Mouse (Mus musculus): Measurements from ENCODE around the gene Atp8b4. TPM values are rescaled to one million over a fixed set of nuclear protein-coding genes. Genes with fewer than 3 reads are reported as not detected.
"Not testable (repeated sequence)": the region's sequence is repeated elsewhere in the genome, so short reads cannot be mapped to it uniquely, and the experiment has no call there.

Gene Atp8b4
- polyA plus RNA-seq, 1 experiment from 2014 or later = 0.03 TPM

DNA sequence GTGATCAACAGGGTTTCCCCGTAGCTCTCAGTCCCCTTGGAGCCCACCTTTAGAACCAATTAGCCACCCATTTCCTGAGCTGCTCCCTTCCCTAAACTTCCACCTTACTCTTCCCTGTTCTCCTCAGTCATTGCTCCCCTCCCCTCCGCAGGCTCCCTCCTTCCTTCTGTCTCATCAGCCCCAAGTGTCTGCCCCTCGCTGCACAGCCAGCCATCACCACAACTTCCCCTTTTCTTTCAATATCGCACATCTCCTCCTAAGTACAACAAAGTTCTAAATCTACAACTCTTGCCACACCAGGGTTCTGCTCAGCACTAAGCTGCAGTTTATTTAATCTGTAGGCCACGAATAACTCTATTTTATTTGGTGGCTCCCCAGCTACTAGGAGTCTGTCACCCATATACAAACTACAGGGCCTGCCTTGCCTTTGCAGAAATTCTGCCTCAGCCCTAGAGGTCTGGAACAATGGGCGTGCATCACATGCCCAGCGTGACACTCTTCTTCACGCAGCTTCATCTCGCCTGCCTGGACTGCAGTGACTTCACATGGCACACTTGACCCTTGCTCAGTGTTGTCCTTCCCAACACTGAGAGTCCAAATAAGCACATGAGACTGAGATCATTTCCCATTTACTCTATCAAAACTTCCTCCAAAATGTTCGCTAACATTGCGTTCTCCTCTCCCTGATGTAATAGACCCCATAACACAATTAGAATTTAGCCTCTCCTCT lies 24.6 kb downstream of the Atp8b4 start:
- DNase-seq (ENCODE audit: low read depth, low spot score) (no peak), ATAC-seq (no peak)
- CTCF ChIA-PET = no interaction called here
- POLR2A ChIA-PET = interaction anchor here (0.5 kb wide), 1 partner anchor 184 kb away, joined by 3 read pairs; no protein-coding TSS in a partner anchor
- H3K27me3 ChIP-seq = peaks cover 30% of the 10 kb centered on the region
- TF ChIP-seq CTCF (IDR thresholded peaks at IDR 0.05) = no peak
- in situ Hi-C loops (cut with MboI; ENCODE audit: low pct_unique_long_range_greater_than_20kb) = no loop called here

DNA sequence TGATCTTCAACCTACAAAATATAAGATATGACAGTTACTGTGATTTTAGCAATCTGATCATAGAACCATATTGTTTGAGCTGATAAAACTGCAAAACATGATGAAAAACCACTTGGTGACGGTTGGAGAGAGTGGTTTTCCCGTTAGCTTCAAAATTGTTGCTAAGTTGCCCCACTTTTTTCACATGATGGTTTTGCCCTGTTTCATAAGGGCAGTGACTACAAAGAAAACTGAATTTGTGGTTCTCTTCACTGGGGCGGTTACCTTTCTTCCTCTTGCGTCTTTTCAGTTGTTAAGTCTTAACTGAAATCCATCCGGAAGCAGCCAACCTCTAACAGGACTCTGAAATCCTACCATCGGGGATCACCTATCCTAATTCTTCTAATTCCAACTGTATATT lies 26.5 kb downstream of the Atp8b4 start:
- ChIA-PET POLR2A (no interaction called here), CTCF (interaction anchor here (1.3 kb wide), 1 partner anchor 15 kb away, joined by 3 read pairs; no protein-coding TSS in a partner anchor)
- ATAC-seq (no peak), DNase-seq (ENCODE audit: low read depth, low spot score) (no peak)
- no peak for TF ChIP-seq CTCF (IDR thresholded peaks at IDR 0.05)
- H3K27me3 ChIP-seq = peaks cover 35% of the 10 kb centered on the region
- in situ Hi-C loops (cut with MboI; ENCODE audit: low pct_unique_long_range_greater_than_20kb) = no loop called here

DNA sequence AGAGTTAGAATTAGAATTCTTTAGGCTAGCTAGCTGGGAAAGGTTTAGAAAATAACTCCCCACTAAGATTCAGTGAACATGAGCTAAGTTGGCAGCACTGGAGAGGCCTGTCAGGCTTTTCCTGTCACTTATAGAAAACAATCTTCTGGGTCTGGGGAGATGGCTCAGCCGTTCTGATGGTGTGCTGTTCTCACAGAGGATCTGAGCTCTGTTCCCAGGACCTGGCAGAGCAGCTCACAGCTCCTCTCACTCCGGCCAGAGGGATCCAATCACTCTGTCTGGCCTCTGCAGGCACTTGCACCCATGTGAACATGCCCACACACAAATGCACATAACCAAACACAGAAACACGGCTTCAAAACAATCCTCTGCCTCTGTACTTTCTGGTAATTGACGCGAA lies 27.6 kb downstream of the Atp8b4 start:
- POLR2A ChIA-PET = interaction anchor here (0.6 to 1.2 kb wide), 2 partner anchors 9 to 10 kb away, joined by 4 read pairs; no protein-coding TSS in a partner anchor
- DNase-seq (ENCODE audit: low read depth, low spot score) (no peak), ATAC-seq (no peak)
- CTCF ChIA-PET = interaction anchor here (0.9 to 1.3 kb wide), 3 partner anchors 16 to 49 kb away, joined by 3 read pairs; no protein-coding TSS in a partner anchor
- peaks cover 35% of the 10 kb centered on the region for H3K27me3 ChIP-seq
- TF ChIP-seq CTCF (IDR thresholded peaks at IDR 0.05) = no peak
- in situ Hi-C loops (cut with MboI; ENCODE audit: low pct_unique_long_range_greater_than_20kb) = no loop called here

DNA sequence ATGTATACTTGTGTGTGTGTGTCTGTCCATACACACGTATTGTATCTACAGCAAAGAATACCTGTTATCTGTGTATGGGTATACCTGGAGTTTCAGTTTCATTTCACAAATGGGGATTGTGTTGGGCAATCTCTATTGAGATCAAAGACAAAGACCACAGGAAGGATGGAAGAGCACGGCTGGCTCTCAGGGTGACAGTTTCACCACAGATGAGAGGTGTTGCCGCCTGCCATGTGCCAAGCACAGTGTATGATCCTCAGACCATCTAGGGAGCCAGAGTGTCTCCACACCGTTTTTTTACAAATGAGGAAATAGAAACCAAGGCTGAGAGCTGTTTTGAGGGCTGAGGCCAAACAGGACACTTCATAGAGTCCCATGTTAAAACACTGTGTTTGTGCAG lies 32.7 kb downstream of the Atp8b4 start:
- CTCF ChIA-PET = interaction anchor here (1.2 kb wide), 1 partner anchor 16 kb away, joined by 3 read pairs; no protein-coding TSS in a partner anchor
- in situ Hi-C loops (cut with MboI; ENCODE audit: low pct_unique_long_range_greater_than_20kb) = no loop called here
- POLR2A ChIA-PET = no interaction called here
- ATAC-seq (no peak), DNase-seq (ENCODE audit: low read depth, low spot score) (no peak)
- TF ChIP-seq CTCF (IDR thresholded peaks at IDR 0.05) = no peak
- H3K27me3 ChIP-seq = peaks cover 28% of the 10 kb centered on the region

DNA sequence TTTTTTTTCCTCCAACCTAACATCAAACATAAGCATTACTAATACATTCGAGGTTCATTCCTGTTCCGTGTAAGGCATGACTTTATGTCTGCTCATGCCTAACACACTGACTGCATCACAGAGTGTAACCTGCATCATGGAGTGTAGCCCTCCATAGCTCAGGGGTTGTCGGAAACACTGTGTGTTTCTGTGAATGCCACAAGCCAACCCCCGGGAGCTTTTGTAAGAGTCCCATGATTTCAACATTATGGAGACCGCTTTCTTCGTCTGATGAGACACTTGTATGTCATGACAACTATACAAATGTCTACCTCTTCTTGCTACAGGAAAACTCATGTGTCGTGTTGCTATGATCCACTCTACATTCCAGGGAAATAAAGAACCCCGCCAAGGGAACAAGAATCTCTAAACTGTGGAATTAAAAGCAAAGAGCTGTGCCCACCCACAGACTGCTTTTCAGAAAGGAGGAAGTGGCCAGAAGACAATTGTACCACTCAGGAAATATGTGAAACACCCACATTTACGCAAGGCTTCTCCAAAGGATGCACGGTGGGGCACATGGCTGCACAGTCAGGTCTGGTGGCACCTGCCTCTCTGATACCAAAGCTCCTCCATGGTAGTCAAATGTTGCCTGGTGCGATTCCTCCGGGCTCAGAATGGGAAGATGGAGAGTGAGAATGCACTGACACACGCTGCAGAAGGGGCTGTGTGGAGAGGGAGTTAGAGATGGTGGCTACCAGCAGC lies 33.9 kb downstream of the Atp8b4 start:
- ATAC-seq (no peak), DNase-seq (ENCODE audit: low read depth, low spot score) (no peak)
- ChIA-PET POLR2A (interaction anchor here (0.6 kb wide), 1 partner anchor 30 kb away, joined by 3 read pairs; no protein-coding TSS in a partner anchor), CTCF (interaction anchor here (1.2 to 1.4 kb wide), 2 partner anchors 15 to 23 kb away, joined by 3 read pairs; no protein-coding TSS in a partner anchor)
- TF ChIP-seq CTCF (IDR thresholded peaks at IDR 0.05) = no peak
- in situ Hi-C loops (cut with MboI; ENCODE audit: low pct_unique_long_range_greater_than_20kb) = no loop called here
- peaks cover 29% of the 10 kb centered on the region for H3K27me3 ChIP-seq

DNA sequence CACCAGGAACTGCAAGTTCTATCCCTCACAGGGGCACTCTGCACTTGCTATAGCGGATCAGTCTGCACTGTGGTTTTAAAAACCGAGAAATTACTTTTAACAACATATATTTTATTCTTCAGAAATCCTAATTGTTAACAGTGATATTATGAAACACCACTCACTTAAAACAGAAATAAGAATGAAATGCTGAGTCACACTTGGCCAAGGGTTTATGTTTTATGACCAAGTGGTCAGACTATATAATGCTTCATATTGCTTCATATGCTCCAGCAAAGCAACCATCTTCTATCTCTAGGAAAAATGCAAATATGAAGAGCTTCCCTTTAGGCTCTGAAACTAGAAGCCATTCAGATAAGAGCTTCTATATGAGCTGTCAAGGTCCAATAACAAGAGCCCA lies 41.8 kb downstream of the Atp8b4 start:
- ChIA-PET POLR2A (no interaction called here), CTCF (interaction anchor here (0.7 kb wide), 1 partner anchor 67 kb away, joined by 3 read pairs; no protein-coding TSS in a partner anchor)
- ATAC-seq (no peak), DNase-seq (ENCODE audit: low read depth, low spot score) (no peak)
- H3K27me3 ChIP-seq = peaks cover 35% of the 10 kb centered on the region
- no peak for TF ChIP-seq CTCF (IDR thresholded peaks at IDR 0.05)
- in situ Hi-C loops (cut with MboI; ENCODE audit: low pct_unique_long_range_greater_than_20kb) = no loop called here

DNA sequence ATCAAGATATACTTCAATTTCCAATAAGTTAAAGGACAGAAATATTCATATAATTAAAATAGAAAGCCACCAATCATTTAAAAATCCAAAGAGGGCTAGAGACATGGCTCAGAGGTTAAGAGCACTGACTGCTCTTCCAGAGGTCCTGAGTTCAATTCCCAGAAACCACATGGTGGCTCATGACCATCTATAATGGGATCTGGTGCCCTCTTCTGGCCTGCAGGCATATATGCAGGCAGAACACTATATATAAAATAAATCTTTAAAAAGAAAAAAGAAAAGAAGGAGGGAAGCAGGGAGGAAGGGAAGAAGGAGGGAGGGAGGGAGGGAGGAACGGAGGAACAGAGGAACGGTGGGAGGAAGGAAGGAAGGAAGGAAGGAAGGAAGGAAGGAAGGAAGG lies 42.7 kb downstream of the Atp8b4 start:
- TF ChIP-seq CTCF (IDR thresholded peaks at IDR 0.05) = peak; percentile 67
- ATAC-seq; in situ Hi-C loops (cut with MboI; ENCODE audit: low pct_unique_long_range_greater_than_20kb); DNase-seq (ENCODE audit: low read depth, low spot score); CTCF ChIA-PET; POLR2A ChIA-PET: not testable (repeated sequence)
- H3K27me3 ChIP-seq = peaks cover 26% of the 10 kb centered on the region

DNA sequence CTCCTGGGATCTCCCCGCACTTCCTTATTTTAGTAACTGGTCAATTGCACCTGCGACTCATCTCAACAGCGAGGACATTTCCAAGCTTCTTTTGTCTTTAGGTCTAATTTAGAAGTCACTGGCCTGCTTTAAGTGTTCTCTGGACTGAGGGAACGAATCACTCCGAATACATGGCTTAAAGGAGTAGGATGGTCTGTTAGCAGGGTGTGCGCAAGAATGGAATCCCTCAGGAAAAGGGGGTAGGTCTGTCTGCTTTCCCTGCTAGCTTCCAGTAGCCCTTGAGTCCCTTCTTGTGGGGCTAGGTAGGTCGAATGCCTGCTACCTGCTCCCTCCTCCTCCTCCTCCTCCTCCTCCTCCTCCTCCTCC lies 49.6 kb downstream of the Atp8b4 start:
- ChIA-PET CTCF (interaction anchor here (1.0 kb wide), 1 partner anchor 16 kb away, joined by 3 read pairs; no protein-coding TSS in a partner anchor), POLR2A (no interaction called here)
- no peak for TF ChIP-seq CTCF (IDR thresholded peaks at IDR 0.05)
- no peak for DNase-seq (ENCODE audit: low read depth, low spot score)
- in situ Hi-C loops (cut with MboI; ENCODE audit: low pct_unique_long_range_greater_than_20kb) = no loop called here
- ATAC-seq = no peak
- peaks cover 12% of the 10 kb centered on the region for H3K27me3 ChIP-seq

DNA sequence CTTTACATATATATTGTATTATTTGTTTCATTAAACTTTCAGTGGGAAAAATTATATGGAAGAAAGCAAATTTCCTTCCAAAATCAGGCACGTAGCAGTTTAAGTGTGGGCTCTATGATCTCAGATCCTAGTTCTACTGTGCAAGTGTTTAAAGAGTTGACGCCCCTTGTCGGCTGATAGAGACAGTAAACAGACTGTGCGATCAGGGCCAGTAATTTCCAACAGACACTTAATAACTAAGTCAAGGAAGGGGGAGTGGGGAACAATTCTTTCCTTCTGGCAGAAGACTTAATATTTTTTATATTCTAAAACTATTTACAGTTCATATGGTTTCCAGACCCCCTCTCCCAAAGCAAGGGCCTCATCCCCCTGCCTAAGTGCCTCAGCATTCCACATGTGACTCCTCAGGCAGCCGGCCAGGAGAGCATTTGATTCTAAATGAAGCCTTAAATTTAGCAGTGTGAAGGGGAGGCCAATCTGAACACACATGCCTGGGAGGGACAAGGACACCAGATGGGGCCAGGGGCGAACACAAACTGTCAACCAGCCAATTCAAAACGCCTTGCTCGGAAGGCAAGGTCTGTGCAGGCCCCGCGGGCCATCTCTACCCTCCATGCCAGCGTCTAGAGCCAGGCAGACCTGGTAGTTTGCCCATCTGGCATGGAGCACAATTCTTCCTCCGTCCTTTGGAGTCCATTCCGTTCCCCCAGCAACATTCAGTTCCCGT lies 50.1 kb downstream of the Atp8b4 start:
- ChIA-PET POLR2A (no interaction called here), CTCF (no interaction called here)
- in situ Hi-C loops (cut with MboI; ENCODE audit: low pct_unique_long_range_greater_than_20kb) = no loop called here
- no peak for DNase-seq (ENCODE audit: low read depth, low spot score)
- H3K27me3 ChIP-seq = peaks cover 12% of the 10 kb centered on the region
- TF ChIP-seq CTCF (IDR thresholded peaks at IDR 0.05) = no peak
- no peak for ATAC-seq

DNA sequence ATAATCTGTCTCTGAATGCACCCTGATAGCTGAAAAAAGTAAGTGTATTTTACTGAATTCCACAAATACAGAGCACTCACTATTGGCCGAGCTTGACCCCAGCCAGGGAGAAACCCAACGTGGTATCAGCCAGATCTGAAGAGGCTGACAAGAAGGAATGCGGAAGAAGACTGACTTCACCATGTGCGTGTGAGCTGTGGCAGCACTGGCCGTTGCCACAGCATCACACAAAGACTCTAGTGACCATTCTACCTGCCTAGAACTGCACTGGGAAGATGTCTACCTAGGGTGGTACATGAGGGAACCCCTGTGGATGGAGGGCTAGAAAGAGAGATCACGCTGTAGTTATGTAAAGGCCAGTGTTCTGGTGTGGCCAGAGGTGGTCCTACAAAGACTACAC lies 55.4 kb downstream of the Atp8b4 start:
- in situ Hi-C loops (cut with MboI; ENCODE audit: low pct_unique_long_range_greater_than_20kb) = loop anchor here (25.0 kb wide), 1 partner anchor 783 kb away; the partner anchor contains the start of gene Eid1
- TF ChIP-seq CTCF (IDR thresholded peaks at IDR 0.05) = no peak

More for the DNA sequence above, 55.4 kb downstream of the Atp8b4 start:
- ATAC-seq (no peak), DNase-seq (ENCODE audit: low read depth, low spot score) (no peak)
- peaks cover 16% of the 10 kb centered on the region for H3K27me3 ChIP-seq
- POLR2A ChIA-PET = no interaction called here
- CTCF ChIA-PET = no interaction called here

All from Patski (cell line).